In the genomic region with DNA sequence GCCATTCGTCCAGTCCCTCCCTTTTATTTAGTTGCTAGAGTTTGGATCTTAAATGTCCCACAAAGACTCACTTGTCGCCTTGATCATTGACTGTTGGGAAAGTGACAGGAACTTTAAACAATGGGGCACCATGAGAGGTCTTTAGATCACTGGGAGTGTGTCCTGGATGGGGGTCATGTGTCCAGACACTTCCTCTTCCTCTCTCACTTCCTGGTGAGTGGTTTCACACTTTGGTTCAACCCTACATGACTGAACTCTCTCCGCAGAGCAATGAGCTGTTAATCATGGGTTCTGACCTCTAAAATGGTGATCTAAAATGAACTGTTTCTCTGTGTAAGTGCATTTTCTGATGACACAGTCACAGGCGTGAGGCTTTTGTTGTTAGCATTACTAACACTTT, we compare ENCODE assay signal across 17 mouse cellular contexts.
"Had no signal": no experiment of that assay in that cellular context is flagged by ENCODE, and none has a peak within 500 bp of the region (broad histone marks: within the 10 kb centered on the region; RNA-seq: fewer than 3 reads in every experiment).

No protein-coding gene starts in this region.

- H3K36me3 ChIP-seq: intestine, embryonic 15.5 days; lung, embryonic 15.5 days; neural tube, embryonic 13.5 days; stomach, embryonic 15.5 days had no signal

- H3K4me1 ChIP-seq: intestine, embryonic 15.5 days; lung, embryonic 15.5 days; stomach, embryonic 15.5 days had no signal

- H3K27me3 ChIP-seq: intestine, embryonic 15.5 days; lung, embryonic 15.5 days; neural tube, embryonic 13.5 days; stomach, embryonic 15.5 days had no signal

- ATAC-seq: intestine, embryonic 15.5 days had no signal

- DNase-seq: kidney, adult 18-20 months; kidney, adult 9 months; kidney, postnatal 14 days; kidney, postnatal 4 days; lung, adult 18-20 months; lung, postnatal 10 days; lung, postnatal 36 days; midbrain, embryonic 14.5 days; retina, postnatal 1 day; right cerebral cortex, postnatal 25 days; thymus, postnatal 25 days had no signal

- H3K9me3 ChIP-seq: intestine, embryonic 15.5 days; lung, embryonic 15.5 days; neural tube, embryonic 13.5 days; stomach, embryonic 15.5 days had no signal

- H3K4me3 ChIP-seq: intestine, embryonic 15.5 days; lung, embryonic 15.5 days; neural tube, embryonic 13.5 days; stomach, embryonic 15.5 days had no signal

- H3K4me2 ChIP-seq: intestine, embryonic 15.5 days; liver, embryonic 11.5 days; lung, embryonic 15.5 days; neural tube, embryonic 13.5 days; stomach, embryonic 15.5 days had no signal

- H3K9ac ChIP-seq: intestine, embryonic 15.5 days; liver, embryonic 14.5 days; lung, embryonic 15.5 days; neural tube, embryonic 13.5 days; stomach, embryonic 15.5 days had no signal

- H3K27ac ChIP-seq: intestine, embryonic 15.5 days; liver, embryonic 14.5 days; lung, embryonic 15.5 days; neural tube, embryonic 13.5 days; stomach, embryonic 15.5 days had no signal
